Mouse (Mus musculus) liver, postnatal 0 days (tissue): Measurements from ENCODE around the gene Nxt1.
A peak's percentile ranks its signal among the peaks of the same experiment; 100 is the strongest.

Experiments
- CTCF ChIP-seq: sonication (generic); IDR thresholded peaks from 2 replicates; pipeline ENCODE4 v1.5.1; 2016; ENCODE audit warnings: antibody characterized with exemption, low read depth
- EP300 ChIP-seq: IDR thresholded peaks from 2 replicates; pipeline ENCODE4 v1.6.1; 2016; ENCODE audit warnings: antibody characterized with exemption, low read depth, mild to moderate bottlenecking

DNA sequence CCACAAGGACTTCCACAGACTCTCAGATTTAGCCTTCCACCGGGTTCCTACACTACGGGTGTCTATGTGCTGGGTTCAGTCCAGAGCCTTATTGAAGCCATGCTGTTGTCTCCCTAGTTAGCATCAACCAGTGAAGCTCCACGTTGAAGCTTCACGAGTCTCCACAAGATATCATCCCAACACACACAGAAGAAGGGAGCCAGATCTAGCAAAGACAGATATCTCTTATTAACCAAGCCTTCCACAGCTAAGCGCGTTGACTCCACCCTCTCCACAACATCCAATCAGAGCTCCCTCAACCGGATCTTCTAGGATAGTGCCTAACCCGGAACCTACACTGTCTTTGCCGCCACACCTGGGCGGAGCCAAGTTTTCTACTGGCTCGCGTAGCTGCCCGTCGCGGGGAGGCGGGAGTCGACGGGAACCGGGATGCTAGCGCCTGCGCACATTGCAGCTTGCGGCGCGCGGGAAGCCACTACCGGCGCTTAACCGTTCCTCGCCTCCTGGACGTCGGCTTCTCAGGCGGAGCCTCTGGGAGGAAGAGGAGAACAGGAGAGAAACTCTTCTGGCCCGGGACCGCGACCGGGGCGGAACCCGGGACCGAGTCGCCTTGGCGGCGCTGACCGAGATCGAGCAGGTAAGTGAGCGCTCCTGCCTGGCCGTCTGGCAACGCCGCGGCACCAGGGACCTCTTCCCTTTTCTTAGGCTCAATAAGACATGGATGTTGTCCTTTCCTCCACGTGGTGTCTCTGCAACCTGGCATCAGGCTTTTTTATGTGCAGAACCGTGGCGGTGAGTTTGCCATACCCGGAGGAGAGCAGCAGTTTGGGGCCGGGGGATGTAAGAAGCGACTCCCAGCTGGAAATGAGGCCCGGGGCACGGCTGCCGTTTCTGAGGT, at the start of gene Nxt1:
- TF ChIP-seq CTCF: no peak
- 0 out of 2 replicates have a peak, but pooled peaks have one; percentile 34 for TF ChIP-seq EP300
